Mouse (Mus musculus) ovary, postnatal 36 days (tissue): ENCODE measurements around the gene Med18.

Experiments
- DNase-seq: peaks from one replicate; pipeline ENCODE4 v3.0.0; 2022; ENCODE audit warnings: low spot score, mixed read lengths

The Med18 gene

DNA sequence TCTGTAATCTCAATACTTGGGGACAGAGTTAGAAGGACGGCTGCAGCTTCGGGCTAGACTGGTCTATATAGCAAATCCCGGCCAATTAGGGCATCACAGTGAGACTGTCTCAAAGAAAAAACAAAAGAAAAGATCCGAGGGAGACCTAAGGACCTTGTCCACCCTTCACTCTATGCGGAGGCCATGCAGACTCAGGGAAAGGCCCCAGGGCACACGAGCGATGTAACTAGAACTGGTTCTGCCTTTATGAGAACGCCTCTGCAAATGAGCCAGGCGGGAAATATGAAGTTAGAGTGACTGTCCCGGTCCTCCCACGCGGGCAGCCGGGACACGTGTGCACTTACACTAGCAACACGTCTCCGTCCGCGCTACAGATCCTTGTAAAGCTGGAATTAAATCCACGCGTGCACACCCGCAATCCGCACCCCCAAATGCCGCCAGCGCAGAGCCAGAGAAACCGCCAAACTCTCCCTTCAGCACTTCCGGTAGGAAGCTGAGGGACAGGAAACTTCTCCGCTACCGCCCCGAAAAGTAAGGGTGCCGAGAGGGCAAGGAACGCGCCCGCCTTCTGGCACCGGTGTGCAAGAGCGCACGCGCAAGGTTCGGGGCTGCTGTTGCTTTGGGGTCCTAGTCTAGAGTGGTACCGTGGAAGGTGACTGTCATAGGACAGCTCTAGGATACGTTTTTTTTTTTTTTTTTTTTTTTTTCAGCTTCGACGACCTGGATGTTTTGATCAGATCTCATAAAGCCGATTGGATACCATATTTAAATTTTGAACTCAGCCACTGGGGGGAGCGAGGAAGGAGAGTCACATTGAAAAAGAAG lies at the start of gene Med18:
Gene Med18 (minus strand): TSS at position 492 of the 825 bp plus-strand sequence.
- DNase-seq: peak; percentile 90

DNA sequence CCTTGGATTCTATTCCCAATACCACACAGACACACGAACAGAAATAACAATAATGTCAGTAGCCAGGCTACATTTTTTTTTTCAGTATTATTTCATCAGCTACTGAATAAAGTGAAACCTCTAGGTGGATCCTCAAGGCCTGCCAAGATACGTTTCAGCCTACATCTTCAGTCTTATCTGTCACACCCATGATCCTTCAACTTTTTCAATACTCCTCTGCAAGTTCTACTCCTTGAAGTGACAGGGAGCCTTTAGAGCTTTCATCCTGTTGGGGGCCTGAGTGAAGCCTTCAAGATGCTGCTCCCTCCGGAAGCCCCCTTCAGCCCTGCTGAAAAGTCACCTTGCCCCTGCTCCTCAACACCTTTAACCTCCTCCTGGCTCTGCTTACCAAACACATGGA lies 48.4 kb upstream of the Med18 start:
- no peak for DNase-seq

DNA sequence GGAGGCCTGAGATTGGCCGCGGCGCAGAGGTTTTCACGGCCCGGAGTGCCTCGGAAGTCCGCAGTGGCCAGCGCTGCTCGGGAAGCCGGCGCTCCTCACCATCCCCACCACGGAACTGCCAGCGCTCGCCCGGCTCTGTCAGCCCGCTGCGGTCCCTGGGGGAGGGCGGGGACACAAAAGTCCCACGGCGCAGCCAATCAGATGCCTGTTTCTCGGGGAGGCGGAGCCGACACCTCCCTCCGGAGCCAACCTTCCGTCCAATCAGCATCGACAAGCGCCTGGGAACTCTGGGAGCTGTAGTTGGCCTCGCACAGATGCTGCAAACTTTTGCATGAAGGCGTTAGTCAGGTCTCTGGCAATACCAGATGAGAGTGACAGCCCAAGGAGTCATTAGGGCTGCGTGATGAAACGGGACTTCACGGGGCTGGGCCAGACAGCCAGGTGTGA lies 46.7 kb upstream of the Med18 start, which contains the start of gene Sesn2:
Gene Sesn2 (minus strand): TSS at position 150 of the 447 bp plus-strand sequence.
- peak; percentile 97 for DNase-seq

DNA sequence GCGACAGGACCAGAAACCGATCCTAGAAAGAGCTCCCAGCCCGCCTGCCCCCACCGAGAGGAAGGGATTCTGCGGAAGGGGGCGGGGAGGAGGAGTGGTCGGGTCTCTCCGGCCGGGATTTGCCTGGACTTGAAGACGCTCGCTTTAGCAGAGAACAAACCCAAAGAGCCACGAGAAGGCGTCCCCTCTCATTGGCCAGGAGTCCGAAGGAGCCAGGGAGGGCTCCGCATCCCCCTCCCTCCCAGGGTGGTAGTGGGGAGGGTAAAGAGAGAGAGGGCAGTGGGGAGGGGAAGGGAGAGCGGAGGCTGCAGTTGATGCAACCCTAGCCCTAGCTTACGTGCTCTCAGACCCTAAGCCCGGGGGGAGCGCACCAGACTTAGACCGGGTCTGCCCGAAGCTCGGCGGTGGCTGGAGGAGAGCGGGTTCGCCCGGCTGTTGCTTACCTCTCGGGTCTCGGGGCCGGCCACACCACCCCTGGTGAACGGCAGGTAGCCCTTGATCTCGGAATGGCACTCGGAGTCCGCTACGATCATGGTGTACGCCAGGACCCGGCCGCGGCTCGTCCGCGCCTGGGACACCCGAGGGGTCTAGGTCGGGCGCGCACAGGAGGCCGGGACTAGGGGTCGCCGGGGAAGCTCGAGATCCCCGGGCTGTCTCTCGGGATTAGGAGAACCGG lies 46.0 kb upstream of the Med18 start:
- peak; percentile 83 for DNase-seq

DNA sequence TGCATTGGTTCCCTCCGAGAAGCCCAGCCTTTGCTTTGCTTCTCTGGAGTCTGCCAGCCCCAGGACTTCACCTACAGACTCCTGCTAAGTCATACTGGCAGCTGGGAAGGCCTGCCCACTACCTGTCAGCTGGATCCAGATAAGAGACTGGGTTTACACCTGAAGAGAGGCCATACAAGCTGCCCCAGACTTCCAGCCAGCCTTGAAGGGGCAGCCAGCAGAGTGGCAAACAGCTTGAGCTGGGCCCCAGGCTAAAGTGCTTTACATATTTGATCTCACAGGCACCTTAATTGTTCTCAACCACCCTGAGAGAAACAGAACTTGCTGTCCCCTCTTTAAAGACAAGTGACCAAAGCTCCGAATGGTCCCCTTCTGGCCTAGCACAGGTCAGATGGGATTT lies 43.5 kb upstream of the Med18 start:
- DNase-seq: no peak

DNA sequence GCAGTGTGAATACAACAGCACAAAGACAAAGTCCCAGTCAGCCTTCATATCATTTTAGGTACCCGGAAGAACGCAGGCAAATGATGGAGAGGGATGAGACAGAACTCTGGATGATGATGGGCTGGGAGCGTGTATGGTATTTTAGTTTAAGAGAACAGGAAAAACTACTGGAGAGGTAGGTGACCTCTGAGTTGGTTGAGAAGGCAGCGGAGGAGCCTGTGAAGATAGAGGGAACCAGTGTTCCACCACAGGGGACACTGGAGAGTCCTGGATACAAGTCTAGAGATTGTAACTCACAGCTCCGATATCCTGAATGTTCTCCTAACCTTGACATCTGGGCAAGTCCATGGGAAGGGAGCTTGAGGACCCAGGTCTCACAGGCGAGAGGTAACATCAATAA lies 42.5 kb upstream of the Med18 start:
- DNase-seq: no peak

DNA sequence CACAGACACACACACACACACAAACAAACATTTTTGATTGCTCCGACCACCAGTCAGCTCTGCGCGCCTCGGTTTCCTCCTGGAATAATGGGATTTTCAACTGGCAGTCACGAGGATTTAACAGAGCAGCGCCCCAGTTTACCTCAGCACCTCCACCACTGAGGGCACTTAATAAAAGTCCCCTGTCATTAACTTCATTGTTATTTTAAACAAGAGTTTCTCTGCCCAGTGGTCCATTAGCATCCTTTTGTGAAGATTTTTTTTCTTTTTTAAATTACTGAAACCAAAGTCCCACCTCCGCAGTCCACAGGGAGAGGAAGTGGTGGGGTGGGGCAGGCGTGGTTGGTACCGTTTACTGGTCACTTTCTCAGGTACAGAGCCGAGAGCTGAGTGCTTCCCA lies 42.1 kb upstream of the Med18 start:
- no peak for DNase-seq

DNA sequence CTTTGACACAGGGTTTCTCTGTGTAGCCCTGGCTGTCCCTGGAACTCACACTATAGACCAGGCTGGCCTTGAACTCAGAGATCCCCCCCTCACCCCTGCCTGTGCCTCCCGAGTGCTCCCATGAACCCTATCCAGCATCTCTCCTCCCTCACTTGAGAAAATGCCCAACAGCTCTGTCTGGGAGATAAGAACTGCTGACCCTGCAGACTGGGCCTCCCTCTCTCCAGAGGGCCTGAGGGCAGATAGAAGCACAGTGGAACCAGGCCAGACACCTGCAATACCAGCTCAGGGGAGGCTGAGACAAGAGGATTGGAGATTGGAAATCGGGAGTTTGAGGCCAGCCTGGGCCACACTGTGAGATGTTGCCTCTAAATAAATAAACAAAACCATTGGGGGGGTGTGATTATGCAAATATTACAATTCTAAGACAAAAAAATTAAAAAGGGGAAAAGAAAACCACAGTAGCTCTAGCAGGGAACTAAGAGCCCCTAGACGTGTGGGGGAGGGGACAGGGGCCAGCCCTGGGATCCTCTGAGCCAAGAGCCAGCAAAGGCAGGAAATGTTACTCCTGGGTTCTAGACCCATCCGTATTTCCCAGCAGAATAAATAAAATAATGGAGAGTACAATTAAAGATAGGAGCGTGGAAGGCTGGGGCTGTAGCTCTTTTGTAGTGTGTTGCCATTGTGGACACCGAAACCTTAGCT lies 41.5 kb upstream of the Med18 start:
- no peak for DNase-seq

DNA sequence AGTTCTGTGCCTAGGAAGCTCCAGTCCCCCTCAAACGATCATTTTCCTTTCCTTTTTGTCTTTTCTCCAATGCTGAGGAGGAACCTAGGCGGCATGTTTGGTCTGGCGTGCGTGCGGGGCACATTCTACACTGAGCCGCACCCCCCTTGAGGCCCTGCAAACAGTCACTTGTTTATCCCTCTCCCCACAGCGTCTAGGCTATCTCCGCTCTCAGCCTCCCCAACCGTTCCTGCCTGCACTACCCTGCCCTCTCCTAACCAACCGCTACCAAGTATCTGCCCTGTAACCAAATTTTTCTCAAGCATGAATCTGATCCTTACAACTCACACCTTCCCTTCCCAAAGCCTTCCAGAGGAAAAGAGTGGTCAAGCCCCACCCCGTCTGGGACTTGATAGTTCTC lies 39.6 kb upstream of the Med18 start:
- DNase-seq: no peak

DNA sequence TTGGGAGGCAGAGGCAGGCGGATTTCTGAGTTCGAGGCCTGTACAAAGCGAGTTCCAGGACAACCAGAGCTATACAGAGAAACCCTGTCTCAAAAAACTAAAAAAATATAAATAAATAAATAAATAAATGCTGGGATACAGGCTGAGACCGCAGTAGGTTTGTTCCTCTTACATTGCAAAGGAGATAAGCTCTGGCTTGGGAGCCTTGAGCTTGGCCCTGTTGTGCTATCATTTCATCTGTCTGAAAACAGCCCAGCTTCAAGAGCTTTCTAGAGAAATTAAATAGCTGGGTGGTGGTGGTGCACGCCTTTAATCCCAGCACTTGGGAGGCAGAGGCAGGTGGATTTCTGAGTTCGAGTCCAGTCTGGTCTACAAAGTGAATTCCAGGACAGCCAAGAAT lies 37.9 kb upstream of the Med18 start:
- no peak for DNase-seq

DNA sequence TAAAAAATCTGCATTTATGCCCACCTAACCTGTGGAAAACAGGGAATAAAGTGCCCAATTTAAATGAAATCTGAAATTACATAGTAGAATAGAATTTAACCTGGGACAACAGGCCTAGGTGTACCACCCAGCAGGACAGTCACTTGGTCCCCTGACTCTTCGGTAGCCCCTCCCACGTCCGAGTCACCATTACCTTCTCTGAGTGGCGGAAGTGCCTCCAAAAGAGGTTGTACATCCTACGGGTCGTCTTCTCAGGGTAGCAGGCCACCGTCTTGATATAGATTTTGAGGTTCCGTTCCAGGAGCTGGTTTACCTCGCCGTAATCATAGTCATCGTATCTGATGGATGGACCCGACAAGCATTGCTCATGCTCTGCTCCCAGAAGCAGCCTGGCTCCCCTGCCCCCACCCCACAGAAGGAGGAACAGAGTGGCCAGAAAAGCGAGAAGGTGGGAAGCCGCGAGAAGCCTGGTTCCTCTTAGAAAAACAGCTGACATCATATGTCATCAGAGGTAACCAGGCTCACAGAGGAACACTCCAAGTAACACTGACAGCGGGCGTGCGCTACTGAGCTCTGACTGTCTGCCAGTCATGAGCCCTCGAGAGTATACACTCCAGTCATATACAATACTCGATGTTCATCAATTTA lies 30.7 kb upstream of the Med18 start:
- no peak for DNase-seq

DNA sequence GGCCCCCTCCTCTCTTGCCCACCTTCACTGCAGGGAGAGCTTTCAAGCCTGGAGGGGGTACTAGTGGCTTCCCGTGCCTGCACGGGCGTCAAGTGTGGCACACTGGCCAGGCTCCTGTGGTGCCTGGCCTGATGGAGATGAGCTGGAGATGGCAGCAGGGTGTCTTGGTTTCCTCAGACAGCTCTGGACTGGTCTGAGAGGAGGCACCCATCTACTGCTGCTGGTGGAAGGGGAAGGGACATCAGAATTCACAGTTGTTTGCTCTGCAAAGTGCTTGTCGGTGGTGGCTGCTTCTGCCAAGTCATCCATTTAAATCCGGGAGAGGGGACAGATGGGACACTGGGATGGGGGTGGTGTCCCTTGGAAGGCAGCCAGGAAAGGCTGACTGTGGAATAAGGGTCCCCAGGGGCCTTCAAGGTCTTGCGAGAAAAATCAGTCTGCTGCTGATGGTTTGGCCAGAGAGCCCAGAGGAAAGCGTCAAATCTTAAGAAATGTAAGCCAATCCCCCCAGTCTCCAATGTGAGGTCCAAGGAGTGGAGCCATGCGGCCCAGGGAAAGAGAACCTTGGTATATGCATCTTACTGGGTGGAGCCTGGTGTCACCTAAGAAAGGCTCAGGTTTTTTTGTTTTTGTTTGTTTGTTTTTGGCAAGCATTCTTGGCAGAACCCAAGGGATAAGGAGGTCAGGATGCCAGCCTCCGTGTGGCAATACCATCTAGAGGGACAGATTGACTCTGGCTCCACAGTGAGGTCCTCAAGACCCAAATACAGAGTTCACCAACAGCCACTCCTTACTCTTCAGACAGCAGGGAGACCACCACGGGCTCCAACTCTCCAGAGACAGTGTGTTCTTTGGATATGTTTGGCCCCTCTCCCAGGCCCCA lies 28.7 kb upstream of the Med18 start:
- no peak for DNase-seq

DNA sequence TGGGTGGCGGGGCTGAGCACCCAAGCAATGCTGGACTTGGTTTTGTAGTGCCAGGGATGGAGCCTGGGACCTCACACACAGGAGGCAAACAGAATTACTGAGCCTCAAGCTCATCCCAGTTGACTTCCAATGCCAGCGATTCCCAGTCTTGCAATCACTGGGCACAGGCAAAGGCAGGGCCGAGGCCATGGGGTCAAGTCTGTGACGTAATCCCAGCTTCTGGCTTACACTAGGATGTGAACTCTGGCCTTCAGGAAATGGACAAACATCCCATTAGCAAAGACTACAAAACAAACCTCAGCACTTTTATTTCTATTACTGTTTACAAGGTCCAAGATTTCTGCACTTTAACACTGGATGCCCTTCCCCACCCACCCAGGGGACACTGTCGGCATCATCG lies 28.0 kb upstream of the Med18 start:
- DNase-seq: no peak

DNA sequence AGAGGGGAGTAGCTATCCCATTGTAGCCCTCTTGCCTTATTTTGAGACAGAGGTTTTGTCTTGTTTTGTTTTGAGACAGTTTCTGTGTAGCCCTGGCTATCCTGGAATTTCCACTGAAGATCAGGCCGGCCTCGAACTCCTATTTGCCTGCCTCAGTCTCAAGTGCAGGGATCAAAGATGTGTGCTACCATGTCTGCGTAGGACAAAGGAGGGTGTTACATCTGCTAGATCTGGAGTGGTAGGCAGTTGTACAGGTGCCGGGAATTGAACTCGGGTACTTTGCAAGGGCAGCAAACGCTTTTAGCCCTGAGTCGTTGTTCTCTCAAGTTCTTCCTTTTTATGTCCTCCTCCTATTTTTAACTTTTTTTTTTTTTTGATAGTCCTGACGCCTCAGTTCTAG lies 27.3 kb upstream of the Med18 start:
- no peak for DNase-seq

DNA sequence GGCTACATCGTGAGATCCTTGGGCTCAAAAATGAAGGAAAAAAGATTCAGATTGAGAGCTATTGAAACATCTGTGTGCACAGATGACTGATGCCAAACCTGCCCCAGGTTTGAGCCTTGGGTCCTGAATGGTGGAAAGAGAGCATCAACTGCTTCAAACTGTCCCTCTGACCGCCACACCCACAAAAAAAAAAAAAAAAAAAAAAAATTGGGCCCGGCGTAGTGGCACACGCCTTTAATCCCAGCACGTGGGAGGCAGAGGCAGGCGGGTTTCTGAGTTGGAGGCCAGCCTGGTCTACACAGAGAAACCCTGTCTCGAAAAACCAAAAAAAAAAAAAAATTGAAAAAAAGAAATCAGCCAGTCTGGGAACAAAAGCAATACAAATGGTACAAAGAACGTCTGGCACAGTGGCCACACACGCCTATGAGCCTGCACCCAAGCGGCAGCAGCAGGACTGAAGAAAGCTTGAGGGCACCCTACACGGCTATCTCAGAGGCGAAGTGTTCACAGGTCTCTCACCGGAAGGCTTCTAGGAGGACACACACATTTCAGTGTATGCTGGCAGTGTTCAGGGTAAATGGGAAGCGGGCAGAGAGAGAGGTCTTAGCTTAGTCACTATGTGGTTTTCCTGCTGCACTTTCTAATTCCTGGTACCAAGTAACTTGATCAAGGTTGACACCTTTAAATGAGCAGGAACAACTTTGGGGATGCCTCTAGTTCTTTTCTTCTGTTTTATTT lies 26.7 kb upstream of the Med18 start:
- DNase-seq: no peak

DNA sequence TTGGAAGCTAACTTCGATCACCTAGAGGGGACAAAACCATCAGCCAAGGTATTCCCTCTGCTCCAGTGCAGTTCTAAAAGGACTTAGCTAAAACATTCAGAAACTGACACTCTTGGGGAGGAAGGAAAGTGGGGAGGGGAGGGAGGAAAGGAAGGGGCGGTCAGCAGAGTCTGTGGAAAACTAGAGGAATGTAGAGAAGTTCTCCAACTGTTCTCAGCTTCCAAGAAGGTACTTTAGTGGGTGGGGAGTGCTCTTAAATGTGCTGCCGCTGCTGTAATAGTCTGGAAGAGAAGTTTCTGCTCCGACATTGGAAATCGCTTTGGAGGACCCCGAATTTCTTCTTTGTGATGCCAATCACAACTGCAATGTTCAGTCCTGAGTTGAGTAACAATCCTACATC lies 25.3 kb upstream of the Med18 start:
- no peak for DNase-seq

DNA sequence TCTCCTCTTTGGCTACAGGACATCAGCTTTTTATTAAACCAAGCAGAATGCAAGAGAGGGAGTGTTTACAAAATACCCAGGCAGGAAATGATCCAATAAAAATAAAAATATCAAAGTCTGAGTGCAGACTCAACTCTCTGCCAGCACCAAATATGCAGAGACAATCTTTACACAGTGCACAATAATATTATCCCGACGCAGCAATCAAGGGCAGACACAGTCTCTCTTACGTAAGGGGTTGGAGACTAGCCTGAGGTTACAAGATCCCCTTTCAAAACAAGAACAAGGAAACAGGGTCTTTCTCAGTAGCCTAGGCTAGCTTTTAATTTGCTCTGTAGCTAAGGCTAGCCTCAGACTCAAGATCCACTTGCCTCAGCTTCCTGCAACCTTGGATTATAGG lies 24.8 kb upstream of the Med18 start:
- no peak for DNase-seq

DNA sequence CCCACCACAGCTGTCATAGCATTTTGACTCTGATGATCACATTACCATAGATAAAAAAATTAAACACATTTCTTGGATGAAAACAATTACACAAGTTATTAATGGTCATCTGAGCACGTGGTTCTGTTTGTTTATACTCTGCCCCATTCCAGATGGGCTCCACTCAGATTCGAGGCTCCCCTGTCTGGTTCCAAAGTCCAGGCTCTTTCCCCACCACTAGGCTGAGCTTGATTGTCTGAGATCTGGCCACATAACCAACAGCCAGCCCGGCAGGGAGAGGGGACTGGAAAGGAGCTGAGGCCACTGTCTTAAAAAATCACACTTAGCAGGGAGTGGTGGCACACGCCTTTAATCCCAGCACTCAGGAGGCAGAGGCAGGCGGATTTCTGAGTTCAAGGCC lies 21.1 kb upstream of the Med18 start:
- no peak for DNase-seq

DNA sequence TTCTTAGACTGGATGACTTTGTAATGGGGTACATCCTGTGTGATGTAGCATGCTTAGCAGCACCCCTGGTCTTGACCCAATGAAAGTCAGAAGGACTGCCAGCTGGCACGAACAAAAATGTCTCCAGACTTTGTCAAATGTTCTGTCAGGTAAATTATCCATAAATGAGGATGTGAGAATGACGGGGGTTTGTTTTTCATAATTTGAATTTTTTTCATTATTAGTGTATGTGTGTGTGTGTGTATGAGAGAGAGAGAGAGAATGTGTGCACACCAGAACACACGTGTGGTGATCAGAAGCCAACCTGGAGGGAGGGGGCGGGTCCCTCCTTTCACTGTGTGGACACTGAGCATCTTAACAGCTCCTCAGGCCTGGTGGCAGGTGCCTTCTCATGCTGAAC lies 20.5 kb upstream of the Med18 start:
- no peak for DNase-seq

DNA sequence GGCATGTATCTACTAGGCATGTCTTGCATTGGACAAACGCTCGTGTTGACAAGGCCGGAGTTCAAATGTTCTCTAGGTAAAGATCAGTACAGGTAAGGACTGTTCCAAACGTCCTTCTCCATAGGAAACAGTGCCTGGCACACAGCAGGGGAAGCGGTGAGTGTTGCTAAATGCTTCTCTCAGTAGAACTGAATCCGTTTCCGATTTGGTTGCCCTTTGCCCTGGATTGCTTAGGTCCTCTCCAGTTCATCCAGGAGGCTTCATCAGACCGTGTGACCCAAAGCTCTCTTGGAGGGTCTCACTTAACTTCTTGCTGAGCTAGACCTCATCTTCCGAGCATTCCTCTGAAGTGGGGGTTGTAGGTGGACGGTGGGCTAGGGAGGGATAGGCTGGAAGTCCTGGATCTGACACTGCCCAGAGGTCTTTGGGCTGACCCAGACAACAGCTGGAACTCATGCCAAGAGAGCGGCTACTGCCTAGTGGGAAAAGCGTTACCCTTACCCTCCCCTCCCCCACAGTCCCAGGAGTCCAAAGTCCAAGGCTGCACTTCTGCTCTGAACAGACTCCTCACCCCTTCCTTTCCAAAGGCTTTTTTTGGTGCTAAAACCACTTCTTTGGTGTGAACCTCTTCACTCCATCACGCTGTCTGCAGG lies 19.4 kb upstream of the Med18 start:
- DNase-seq: peak; percentile 40
